Mouse (Mus musculus): Measurements from ENCODE around the gene Ammecr1.

The Ammecr1 gene

GRCm38 (mm10) chrX:142966008-142966966 is at the start of gene Ammecr1:
Gene Ammecr1, minus strand, starts transcription at chrX:142966728.
- DNase-seq (ENCODE audit: inconsistent age in 2 of 2, low spot score in 1 of 2), result peak; percentile 80 to 89

DNA sequence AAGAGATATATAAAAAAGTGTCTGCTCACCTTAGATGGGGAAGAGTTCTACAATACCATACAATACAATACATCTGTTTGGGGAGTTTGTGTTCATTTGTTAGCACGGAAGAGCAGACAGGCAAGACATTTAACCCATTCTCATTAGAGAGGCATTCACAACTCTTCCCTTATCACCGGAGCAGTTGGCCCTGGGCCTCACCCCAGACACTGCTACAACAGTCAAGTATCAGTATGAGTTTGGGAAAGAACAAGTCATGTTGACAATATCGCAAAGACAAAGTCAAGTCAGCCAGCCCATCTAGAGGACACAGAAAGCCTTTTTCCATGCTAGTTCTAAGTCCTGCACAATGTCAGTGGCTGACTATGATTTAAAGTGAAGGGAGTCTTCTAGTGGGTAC is 47.6 kb upstream of the Ammecr1 start:
- no peak for DNase-seq (ENCODE audit: inconsistent age in 2 of 2, low spot score in 1 of 2)

DNA sequence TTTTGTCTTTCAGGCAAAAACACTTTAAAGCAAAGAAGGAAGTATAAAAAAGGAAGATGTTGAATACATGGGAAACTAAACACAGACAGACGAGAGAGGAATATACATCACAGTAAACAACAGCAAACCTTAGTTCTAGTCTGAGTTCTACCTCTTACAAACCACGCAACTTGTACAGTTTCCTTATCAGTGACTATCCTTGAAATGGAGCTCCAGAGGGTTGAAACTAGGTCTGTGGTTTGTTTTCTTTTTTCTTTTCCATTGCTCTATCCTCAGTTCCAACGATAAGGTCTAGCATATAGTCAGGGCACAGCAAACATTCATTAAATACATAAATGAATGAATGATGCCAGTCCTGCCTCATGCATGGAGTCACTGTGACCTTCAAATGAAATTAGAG is 45.8 kb upstream of the Ammecr1 start:
- no peak for DNase-seq (ENCODE audit: inconsistent age in 2 of 2, low spot score in 1 of 2)

- no peak for DNase-seq (ENCODE audit: inconsistent age in 2 of 2, low spot score in 1 of 2)
Measured at GRCm38 (mm10) chrX:143011865-143012264, 45.3 kb upstream of the Ammecr1 start.

GRCm38 (mm10) chrX:143004131-143004846 is 37.8 kb upstream of the Ammecr1 start:
- DNase-seq (ENCODE audit: inconsistent age in 2 of 2, low spot score in 1 of 2), result no peak

DNA sequence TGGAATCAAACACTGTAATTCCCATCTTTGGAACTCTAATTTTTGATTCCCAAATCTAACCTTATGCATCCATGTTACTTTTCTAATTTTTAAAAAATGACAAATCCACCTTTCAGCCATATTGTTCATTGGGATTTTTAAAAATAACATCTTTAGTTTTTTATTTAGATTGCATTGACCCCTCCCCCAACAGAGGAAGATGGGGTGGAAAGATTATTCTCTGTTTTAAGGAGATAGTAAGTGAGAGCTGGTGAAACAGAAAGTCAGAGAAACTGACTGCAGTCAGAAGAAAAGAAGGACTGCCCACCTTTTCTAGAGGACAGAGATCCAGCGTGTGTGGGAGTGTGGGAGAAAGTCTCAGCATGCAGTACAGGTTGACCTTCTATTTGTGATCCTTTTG is 30.7 kb upstream of the Ammecr1 start:
- DNase-seq (ENCODE audit: inconsistent age in 2 of 2, low spot score in 1 of 2), result no peak

GRCm38 (mm10) chrX:142994514-142994913 is 28.0 kb upstream of the Ammecr1 start:
- no peak for DNase-seq (ENCODE audit: inconsistent age in 2 of 2, low spot score in 1 of 2)

DNA sequence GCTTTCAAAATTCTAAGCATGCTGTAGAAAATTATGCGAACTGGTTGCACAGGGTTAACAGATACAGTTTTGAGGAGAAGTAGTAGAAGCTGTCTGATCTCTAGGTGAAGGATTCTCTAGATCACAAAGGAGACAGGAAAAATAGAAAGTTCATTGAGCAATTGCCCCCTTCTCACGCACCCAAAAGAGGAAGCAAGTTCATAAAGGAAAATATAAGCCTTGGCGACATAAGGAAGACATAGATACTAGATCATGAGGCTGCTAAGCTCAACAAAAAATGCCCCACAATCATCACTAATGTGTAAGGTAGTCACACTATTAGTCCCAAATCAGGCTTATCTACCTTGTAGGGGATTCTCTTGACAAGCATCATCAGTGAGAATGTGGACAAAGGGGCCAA is 17.6 kb upstream of the Ammecr1 start:
- DNase-seq (ENCODE audit: inconsistent age in 2 of 2, low spot score in 1 of 2), result no peak

DNA sequence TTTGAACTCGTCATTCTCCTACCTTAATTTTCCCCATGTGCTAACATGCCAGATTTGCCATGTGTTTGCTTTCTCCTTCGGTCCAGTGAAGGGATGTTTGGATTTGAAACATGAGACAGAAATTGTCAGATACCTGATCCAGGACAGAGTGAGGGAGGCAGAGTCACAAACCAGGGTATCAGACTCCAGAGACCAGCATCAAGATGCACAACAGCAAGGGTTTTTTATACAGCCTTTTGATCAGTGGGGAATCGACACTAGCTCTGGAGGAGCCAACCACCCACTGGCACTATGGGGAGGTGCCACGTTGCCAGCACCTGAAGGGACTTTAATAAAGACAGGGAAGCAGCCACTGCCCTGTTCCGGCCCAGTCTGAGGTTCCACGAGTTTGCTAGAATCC is 17.1 kb upstream of the Ammecr1 start:
- DNase-seq (ENCODE audit: inconsistent age in 2 of 2, low spot score in 1 of 2), result no peak

- DNase-seq (ENCODE audit: inconsistent age in 2 of 2, low spot score in 1 of 2), result no peak
Measured at GRCm38 (mm10) chrX:142981530-142982130, 15.1 kb upstream of the Ammecr1 start.

- DNase-seq (ENCODE audit: inconsistent age in 2 of 2, low spot score in 1 of 2), result no peak
Measured at GRCm38 (mm10) chrX:142980855-142981529, 14.5 kb upstream of the Ammecr1 start.

DNA sequence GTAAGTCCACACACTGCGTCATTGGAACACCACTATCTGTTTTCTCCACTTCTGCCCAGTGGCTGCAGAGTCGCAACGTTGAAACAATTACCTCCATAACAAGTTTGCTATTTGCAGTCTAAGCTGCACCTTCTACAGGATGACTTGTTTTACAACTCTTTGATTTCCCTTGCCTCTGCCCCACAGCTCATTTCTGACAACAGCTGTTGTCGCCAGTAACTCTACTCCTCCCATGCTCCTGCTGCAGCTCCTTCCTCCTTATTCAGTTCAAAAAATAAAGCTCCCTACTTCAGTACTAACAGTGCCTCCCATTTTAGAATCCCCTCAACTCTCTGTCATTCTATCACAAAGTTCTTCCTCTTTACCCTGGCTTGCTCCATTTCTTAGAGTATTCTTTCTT is 12.7 kb upstream of the Ammecr1 start:
- DNase-seq (ENCODE audit: inconsistent age in 2 of 2, low spot score in 1 of 2), result no peak

- no peak for DNase-seq (ENCODE audit: inconsistent age in 2 of 2, low spot score in 1 of 2)
Measured at GRCm38 (mm10) chrX:142972443-142972970, 6.0 kb upstream of the Ammecr1 start.

GRCm38 (mm10) chrX:142971759-142972158 is 5.2 kb upstream of the Ammecr1 start:
- DNase-seq (ENCODE audit: inconsistent age in 2 of 2, low spot score in 1 of 2), result no peak

DNA sequence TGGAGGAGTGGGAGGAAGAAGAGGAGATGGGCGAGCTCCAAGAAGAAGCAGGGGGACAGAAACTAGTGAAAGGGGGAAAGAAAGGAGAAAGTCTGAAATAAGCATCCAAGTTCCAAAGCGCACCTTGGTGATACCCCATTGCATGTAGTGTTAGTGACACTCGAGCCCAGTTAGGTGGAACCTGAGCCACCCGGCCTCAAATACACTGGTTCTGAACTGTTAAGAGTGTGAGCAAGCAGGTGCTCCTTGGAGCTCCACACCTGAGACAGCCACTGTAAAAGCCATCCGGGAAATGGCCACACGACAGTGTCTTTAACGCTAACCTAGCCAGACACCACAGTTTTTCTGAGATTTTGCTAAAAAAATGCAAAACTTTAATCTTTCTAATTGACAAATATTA is 539 bp upstream of the Ammecr1 start:
- DNase-seq (ENCODE audit: inconsistent age in 2 of 2, low spot score in 1 of 2), result no peak

DNA sequence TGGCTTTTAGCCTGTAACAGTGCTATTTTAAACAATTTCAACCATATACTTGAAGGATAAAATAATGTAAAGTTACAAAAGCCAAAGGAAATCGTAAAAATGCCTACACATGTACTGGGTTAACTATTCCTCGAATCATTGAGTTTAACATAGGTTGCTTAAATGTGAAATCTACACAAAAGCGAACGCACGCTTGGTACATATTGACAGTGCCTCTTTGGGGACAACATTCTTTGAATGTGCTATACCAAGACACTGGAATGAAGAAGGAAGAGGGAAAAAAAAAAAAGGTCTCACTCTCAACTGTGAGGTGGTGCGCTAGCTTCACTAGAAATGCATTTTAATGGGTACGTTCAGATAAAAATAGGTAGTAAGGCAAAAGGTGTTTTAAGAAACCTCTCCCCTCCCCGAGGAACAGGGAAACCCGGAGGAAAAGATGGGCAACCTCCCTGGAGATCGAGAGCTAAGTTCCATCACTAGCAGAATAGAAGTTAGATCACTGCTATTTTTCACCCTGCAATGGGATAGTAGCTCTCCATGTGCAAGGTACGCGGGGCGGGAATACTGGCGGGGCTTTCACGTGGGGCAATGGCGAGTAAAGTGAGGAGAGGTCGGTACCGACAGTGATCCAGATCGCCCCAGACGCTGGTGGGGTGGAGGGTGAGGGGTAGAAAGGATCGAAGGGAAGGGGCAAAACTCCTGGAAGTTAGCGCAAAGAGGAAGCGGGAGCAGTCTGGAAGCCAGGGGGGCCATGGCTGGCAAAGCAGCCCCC is 1.1 kb downstream of the Ammecr1 start:
- peak in 1 of 2 experiments; percentile 60 for DNase-seq (ENCODE audit: inconsistent age in 2 of 2, low spot score in 1 of 2)

DNA sequence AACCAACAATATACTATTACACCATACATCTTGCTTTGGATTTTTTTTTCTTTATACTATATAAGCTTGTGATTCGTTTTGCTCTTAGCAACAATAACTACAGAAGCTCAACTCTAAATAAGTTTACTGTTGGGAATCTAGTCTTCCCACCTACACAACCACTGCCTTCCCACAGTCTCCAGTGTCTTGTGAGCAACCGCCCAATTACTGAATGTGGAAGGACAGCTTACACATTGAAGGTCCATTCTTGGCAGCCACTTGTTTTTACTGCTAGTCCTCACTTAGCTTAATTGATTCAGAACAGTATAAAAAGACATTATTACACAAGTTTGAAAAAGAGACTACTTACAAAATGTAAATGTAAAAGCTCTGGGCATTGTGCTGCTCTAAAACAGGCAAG is 6.1 kb downstream of the Ammecr1 start:
- no peak for DNase-seq (ENCODE audit: inconsistent age in 2 of 2, low spot score in 1 of 2)

GRCm38 (mm10) chrX:142959674-142960307 is 6.7 kb downstream of the Ammecr1 start:
- no peak for DNase-seq (ENCODE audit: inconsistent age in 2 of 2, low spot score in 1 of 2)

DNA sequence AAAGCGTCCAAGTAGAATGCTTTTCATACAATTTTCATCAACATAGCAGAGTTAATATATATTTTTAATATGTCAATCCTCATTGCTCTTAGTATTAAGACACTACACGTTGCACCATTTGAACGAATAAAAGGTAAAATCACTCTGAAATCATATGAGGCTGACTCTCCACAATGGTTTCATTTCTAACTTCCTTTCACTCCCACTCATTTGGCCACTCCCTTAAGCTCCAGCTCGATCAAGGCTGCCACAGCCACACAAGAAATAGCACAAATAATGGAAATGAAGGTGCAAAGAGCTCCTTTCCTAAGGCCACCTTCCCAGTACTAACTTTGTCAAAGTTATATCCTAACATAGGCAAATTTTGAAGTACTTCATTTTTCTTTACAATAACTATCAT is 38.1 kb downstream of the Ammecr1 start:
- no peak for DNase-seq (ENCODE audit: inconsistent age in 2 of 2, low spot score in 1 of 2)

- no peak for DNase-seq (ENCODE audit: inconsistent age in 2 of 2, low spot score in 1 of 2)
Measured at GRCm38 (mm10) chrX:142917394-142917793, 49.1 kb downstream of the Ammecr1 start.

Data from adrenal gland, adult (tissue).